Mouse (Mus musculus): ENCODE data around the gene Exoc3l4.

- TF ChIP-seq CTCF (conservative IDR thresholded peaks at IDR 0.05; ENCODE audit: low read length) (no peak), POU5F1 (IDR thresholded peaks at IDR 0.05; ENCODE audit: borderline replicate concordance, low read length) (no peak), NANOG (IDR thresholded peaks at IDR 0.05; ENCODE audit: borderline replicate concordance, low read length) (no peak)
Observed at GRCm38 (mm10) chr12:111447898-111448760, 31.3 kb downstream of the Exoc3l4 start.

All from E14TG2a.4 (cell line).